Mouse (Mus musculus): Measurements from ENCODE around the gene Ckb. TPM values are rescaled to one million over a fixed set of nuclear protein-coding genes. Genes with fewer than 3 reads are reported as not detected.
"Not testable (repeated sequence)": the region's sequence is repeated elsewhere in the genome, so short reads cannot be mapped to it uniquely, and the experiment has no call there.

The Ckb gene
- polyA plus RNA-seq, 1 experiment from 2014 or later, result 607 TPM

DNA sequence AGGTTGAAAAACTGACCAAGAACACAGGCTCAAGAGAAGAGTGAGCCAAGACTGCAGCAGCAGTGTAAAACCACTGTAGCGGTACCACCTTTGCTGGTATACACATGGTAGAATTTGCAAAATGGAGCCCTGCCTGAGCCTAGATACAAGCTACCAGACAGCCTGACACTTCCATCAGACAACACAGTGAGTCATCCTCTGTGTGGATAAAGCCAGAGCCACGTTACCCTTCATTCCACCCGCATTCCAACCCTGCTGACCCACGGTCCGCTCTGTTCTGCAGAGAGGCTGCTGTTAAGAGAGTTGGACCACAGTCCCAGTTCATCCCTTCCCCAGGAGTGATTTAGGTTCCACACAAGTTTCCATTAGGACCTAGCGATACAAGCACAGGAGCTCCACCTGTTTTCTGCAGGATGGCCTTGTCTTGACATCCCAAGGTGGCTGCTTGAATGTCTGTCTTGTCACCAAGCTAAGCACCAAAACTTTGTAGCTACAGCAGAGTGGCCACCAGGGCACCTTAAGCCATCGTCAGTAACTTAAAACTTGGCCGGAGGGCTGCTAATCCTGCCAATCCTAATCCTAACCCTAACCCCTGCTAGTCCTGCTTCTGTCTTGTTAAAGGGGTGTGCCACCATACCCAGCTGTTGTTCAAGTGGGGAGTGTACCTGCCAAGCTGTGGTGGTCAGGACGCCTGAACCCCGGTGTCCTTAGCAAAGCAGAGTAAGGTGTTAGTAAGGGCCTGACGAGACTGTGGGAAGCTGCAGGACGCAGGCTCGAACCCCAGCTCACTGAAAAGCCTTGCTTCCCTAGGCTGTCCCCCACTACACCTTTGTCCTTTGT is 6.9 kb downstream of the Ckb start:
- peaks cover 5% of the 10 kb centered on the region; the same call in 1 of the 2 replicates for H3K36me3 ChIP-seq
- H3K4me2 ChIP-seq, result no peak overlapping the region
- no peak overlapping the region for H3K4me3 ChIP-seq (replicated peaks)
- peaks cover 40% of the 10 kb centered on the region for H3K4me1 ChIP-seq
- H3K9me3 ChIP-seq, result no peaks in the 10 kb centered on the region
- H3K9ac ChIP-seq, result no peak overlapping the region
- ATAC-seq (ENCODE audit: insufficient read depth, low FRiP score, low read depth), result no peak
- WGBS, result 79% methylated on average over 13 of the region's 13 CpGs
- peak overlapping the region; percentile 35; the same call in 1 of the 2 replicates for H3K27ac ChIP-seq
- no peaks in the 10 kb centered on the region for H3K27me3 ChIP-seq (replicated peaks)

GRCm38 (mm10) chr12:111664144-111664634 is 7.9 kb downstream of the Ckb start:
- Histone ChIP-seq H3K9ac (no peak overlapping the region), H3K27ac (peak overlapping the region; percentile 81), H3K4me1 (peaks cover 31% of the 10 kb centered on the region), H3K4me2 (peak overlapping the region; percentile 19; the same call in 1 of the 2 replicates), H3K36me3 (peaks cover 5% of the 10 kb centered on the region; the same call in 1 of the 2 replicates), H3K9me3 (no peaks in the 10 kb centered on the region), H3K4me3 (replicated peaks) (no peak overlapping the region), H3K27me3 (replicated peaks) (no peaks in the 10 kb centered on the region)
- 18% methylated on average over 6 of the region's 6 CpGs for WGBS
- peak; percentile 72 for ATAC-seq (ENCODE audit: insufficient read depth, low FRiP score, low read depth)

- no peak overlapping the region for H3K9ac ChIP-seq
- H3K4me2 ChIP-seq, result peak overlapping the region; percentile 19; the same call in 1 of the 2 replicates
- no peak; the same call in 1 of the 2 replicates for ATAC-seq (ENCODE audit: insufficient read depth, low FRiP score, low read depth)
- no peaks in the 10 kb centered on the region for H3K9me3 ChIP-seq
- H3K27ac ChIP-seq, result peak overlapping the region; percentile 81
- no peaks in the 10 kb centered on the region for H3K27me3 ChIP-seq (replicated peaks)
- 43% methylated on average over 17 of the region's 17 CpGs for WGBS
- H3K36me3 ChIP-seq, result peaks cover 5% of the 10 kb centered on the region; the same call in 1 of the 2 replicates
- H3K4me3 ChIP-seq (replicated peaks), result no peak overlapping the region
- H3K4me1 ChIP-seq, result peaks cover 24% of the 10 kb centered on the region
Measured at GRCm38 (mm10) chr12:111663228-111664143, 8.7 kb downstream of the Ckb start.

DNA sequence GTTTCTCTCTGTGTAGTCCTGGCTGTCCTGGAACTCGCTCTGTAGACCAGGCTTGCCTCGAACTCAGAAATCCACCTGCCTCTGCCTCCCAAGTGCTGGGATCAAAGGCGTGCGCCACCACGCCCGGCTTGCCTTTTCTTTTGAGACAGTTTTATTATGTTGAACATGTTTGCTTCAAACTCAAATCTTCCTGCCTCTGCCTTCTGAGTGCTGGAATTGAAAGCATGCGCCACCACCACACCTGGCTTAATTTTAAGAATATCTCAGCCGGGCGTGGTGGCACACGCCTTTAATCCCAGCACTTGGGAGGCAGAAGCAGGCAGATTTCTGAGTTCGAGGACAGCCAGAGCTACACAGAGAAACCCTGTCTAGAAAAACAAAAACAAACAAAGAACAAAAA is 10.6 kb downstream of the Ckb start:
- H3K36me3 ChIP-seq; ATAC-seq (ENCODE audit: insufficient read depth, low FRiP score, low read depth); H3K9me3 ChIP-seq; H3K27me3 ChIP-seq (replicated peaks); H3K27ac ChIP-seq; H3K9ac ChIP-seq; H3K4me2 ChIP-seq; H3K4me3 ChIP-seq (replicated peaks): not testable (repeated sequence)
- WGBS, result 97% methylated on average over 11 of the region's 11 CpGs
- H3K4me1 ChIP-seq, result peaks cover 23% of the 10 kb centered on the region

- ATAC-seq (ENCODE audit: insufficient read depth, low FRiP score, low read depth), result no peak
- Histone ChIP-seq H3K27me3 (replicated peaks) (no peaks in the 10 kb centered on the region), H3K4me2 (no peak overlapping the region), H3K9me3 (no peaks in the 10 kb centered on the region), H3K9ac (no peak overlapping the region), H3K4me3 (replicated peaks) (no peak overlapping the region), H3K4me1 (peaks cover 16% of the 10 kb centered on the region), H3K27ac (no peak overlapping the region), H3K36me3 (peaks cover 15% of the 10 kb centered on the region)
- WGBS, result 93% methylated on average over 1 of the region's 1 CpGs
Measured at GRCm38 (mm10) chr12:111660628-111661027, 11.5 kb downstream of the Ckb start.

- 93% methylated on average over 4 of the region's 4 CpGs for WGBS
- H3K36me3 ChIP-seq, result peaks cover 26% of the 10 kb centered on the region
- H3K4me3 ChIP-seq (replicated peaks), result no peak overlapping the region
- ATAC-seq (ENCODE audit: insufficient read depth, low FRiP score, low read depth), result no peak
- no peak overlapping the region for H3K9ac ChIP-seq
- H3K9me3 ChIP-seq, result no peaks in the 10 kb centered on the region
- no peak overlapping the region for H3K4me2 ChIP-seq
- no peaks in the 10 kb centered on the region for H3K27me3 ChIP-seq (replicated peaks)
- H3K4me1 ChIP-seq, result peaks cover 9% of the 10 kb centered on the region
- no peak overlapping the region for H3K27ac ChIP-seq
Measured at GRCm38 (mm10) chr12:111659331-111659730, 12.8 kb downstream of the Ckb start.

- peaks cover 32% of the 10 kb centered on the region for H3K36me3 ChIP-seq
- H3K27me3 ChIP-seq (replicated peaks), result no peaks in the 10 kb centered on the region
- no peak for ATAC-seq (ENCODE audit: insufficient read depth, low FRiP score, low read depth)
- WGBS, result 93% methylated on average over 11 of the region's 11 CpGs
- H3K9ac ChIP-seq, result no peak overlapping the region
- H3K9me3 ChIP-seq, result no peaks in the 10 kb centered on the region
- no peaks in the 10 kb centered on the region for H3K4me1 ChIP-seq
- H3K4me2 ChIP-seq, result no peak overlapping the region
- no peak overlapping the region for H3K27ac ChIP-seq
- H3K4me3 ChIP-seq (replicated peaks), result no peak overlapping the region
Measured at GRCm38 (mm10) chr12:111655695-111656094, 16.4 kb downstream of the Ckb start.

DNA sequence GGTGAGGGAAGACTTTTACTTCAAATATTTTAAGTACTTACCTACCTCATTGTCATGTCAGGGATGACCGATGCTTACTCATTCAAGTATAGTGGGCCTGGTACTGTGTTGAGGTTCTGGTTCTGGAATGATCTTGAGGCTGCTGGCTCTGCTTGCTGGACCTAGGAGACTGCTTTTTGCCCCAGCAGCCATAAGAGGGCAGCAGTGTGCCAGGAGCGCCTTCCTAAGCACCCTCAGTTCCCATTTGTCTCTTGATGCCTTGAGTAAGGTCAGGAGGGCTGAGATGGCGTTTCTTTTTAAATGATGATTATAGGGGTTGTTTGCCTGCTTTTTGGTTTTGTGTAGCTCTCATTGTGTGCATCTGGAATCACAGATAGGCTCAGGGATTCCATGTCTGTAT is 18.7 kb downstream of the Ckb start:
- H3K36me3 ChIP-seq, result peaks cover 43% of the 10 kb centered on the region
- no peak for ATAC-seq (ENCODE audit: insufficient read depth, low FRiP score, low read depth)
- no peak overlapping the region for H3K27ac ChIP-seq
- no peak overlapping the region for H3K9ac ChIP-seq
- no peaks in the 10 kb centered on the region for H3K9me3 ChIP-seq
- H3K4me1 ChIP-seq, result no peaks in the 10 kb centered on the region
- H3K4me2 ChIP-seq, result no peak overlapping the region
- 35% methylated on average over 3 of the region's 3 CpGs for WGBS
- H3K27me3 ChIP-seq (replicated peaks), result no peaks in the 10 kb centered on the region
- no peak overlapping the region for H3K4me3 ChIP-seq (replicated peaks)

DNA sequence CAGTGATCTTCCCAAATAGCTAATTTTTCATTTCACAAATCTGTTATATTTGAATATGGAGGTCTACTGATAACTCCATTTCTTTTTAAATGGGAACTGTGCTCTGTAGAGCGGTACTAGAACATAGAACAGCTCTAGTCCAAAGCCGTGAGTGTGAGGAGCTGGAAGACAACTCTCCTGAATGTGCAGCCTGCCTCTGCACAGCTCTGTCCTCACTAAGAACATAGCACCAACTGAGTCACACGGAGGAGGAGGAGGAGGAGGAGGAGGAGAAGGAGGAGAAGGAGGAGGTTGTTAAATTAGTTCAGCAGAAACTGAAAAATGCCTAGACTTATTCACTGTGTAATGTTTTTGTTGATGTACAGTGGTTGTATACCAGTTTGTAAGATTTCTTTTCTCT is 19.2 kb downstream of the Ckb start:
- Histone ChIP-seq H3K27me3 (replicated peaks) (no peaks in the 10 kb centered on the region), H3K4me3 (replicated peaks) (no peak overlapping the region), H3K4me1 (no peaks in the 10 kb centered on the region), H3K9me3 (no peaks in the 10 kb centered on the region), H3K4me2 (no peak overlapping the region), H3K27ac (no peak overlapping the region), H3K36me3 (peaks cover 43% of the 10 kb centered on the region), H3K9ac (no peak overlapping the region)
- no peak for ATAC-seq (ENCODE audit: insufficient read depth, low FRiP score, low read depth)
- WGBS, result 82% methylated on average over 3 of the region's 3 CpGs

GRCm38 (mm10) chr12:111648061-111648645 is 24.0 kb downstream of the Ckb start:
- Histone ChIP-seq H3K27ac (no peak overlapping the region), H3K36me3 (peaks cover 52% of the 10 kb centered on the region), H3K9me3 (no peaks in the 10 kb centered on the region), H3K4me1 (no peaks in the 10 kb centered on the region), H3K4me2 (no peak overlapping the region), H3K9ac (no peak overlapping the region), H3K4me3 (replicated peaks) (no peak overlapping the region), H3K27me3 (replicated peaks) (no peaks in the 10 kb centered on the region)
- WGBS, result 55% methylated on average over 6 of the region's 6 CpGs
- ATAC-seq (ENCODE audit: insufficient read depth, low FRiP score, low read depth), result peak; percentile 53; the same call in 1 of the 2 replicates

Measured in stomach, embryonic 15.5 days (tissue).